Mouse (Mus musculus): ENCODE results near the gene Glrx5. TPM values are rescaled to one million over a fixed set of nuclear protein-coding genes. Genes with fewer than 3 reads are reported as not detected.

Glrx5 gene
- polyA plus RNA-seq, 1 experiment from 2014 or later: 653 TPM

DNA sequence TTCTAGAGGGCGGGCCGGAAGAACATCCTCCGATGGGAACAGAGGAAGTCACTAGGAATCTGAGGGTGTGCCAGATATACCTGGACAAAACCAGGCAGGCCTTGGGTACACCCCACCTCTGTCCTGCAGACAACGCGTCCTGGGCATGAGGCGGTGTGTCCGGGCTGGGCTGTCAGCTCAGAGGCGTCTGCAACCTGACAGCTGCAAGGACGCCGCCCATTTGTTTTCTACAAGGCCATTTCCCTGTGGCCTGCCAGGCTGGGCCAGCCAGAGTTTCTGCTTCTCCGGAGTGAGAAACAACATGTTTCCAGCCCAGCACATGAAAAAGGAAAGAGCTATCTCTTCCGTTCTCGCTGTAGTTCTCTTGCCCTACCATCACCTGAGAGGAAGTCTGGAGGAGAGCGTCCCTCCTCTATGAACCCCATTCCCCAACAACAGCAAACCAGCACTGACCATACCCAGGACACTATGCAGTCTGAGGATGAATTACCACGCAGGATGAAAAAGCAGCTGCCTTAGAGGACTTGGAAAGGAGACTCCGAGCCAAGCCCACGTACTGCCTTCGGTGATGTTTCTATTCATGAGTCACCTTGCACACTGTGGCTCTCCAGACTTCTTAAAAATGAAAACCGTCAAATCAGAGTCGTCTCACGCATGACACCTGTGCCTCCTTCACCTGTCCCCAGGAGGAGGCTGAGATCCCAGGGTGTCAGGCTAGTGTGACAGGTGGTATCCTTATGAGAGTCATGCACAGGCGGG lies 27.4 kb upstream of the Glrx5 start:
- ATAC-seq (ENCODE audit: low read depth): no peak
- Histone ChIP-seq H3K4me3 (replicated peaks) (no peak overlapping the region), H3K36me3 (no peaks in the 10 kb centered on the region), H3K9ac (peak overlapping the region; percentile 36; the same call in 1 of the 2 replicates), H3K27me3 (no peaks in the 10 kb centered on the region), H3K9me3 (replicated peaks) (no peaks in the 10 kb centered on the region), H3K4me1 (replicated peaks) (peaks cover 93% of the 10 kb centered on the region), H3K27ac (peak overlapping the region; percentile 41; the same call in 1 of the 2 replicates), H3K4me2 (no peak overlapping the region)
- no peak for DNase-seq
- 65% methylated on average over 22 of the region's 22 CpGs for WGBS (ENCODE audit: insufficient replicate concordance)

DNA sequence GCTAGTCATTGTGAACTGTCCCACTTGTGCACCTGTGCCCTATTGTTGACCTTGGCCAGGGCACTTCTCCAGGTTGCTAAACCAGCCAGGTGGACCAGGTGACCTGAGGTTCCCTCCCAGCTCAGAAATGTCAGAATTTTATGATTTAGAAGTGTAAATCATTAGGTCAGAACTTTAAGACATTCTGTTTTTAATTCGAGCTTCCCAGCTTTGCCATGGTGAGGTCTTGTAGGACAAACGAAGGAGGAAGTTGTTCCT lies 26.8 kb upstream of the Glrx5 start:
- Histone ChIP-seq H3K9ac (0 out of 2 replicates have a peak overlapping the region, but pooled peaks have one; percentile 36), H3K4me3 (replicated peaks) (no peak overlapping the region), H3K36me3 (no peaks in the 10 kb centered on the region), H3K27ac (peak overlapping the region; percentile 41; the same call in 1 of the 2 replicates), H3K27me3 (no peaks in the 10 kb centered on the region), H3K9me3 (replicated peaks) (no peaks in the 10 kb centered on the region), H3K4me2 (no peak overlapping the region), H3K4me1 (replicated peaks) (peaks cover 93% of the 10 kb centered on the region)
- 17% methylated on average over 2 of the region's 2 CpGs for WGBS (ENCODE audit: insufficient replicate concordance)
- no peak for ATAC-seq (ENCODE audit: low read depth)
- no peak for DNase-seq

DNA sequence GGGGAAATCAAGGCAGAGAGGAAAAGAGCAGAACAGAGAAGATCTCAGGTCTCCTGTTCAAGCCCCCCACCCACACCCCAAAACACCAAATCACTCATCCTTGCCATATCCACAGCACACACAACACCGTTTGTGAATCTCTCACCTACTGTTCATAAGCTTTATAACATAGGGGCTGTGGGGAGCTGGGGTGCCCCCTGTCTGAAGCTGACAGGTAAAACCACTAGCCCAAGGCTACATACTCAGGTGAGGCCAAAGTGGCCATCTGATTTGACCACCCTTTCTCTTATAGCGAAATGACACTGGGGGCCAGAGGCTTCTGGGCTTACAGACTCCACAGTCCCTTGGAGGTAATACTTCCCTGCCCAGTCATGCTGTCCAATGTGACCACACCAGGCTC lies 24.3 kb upstream of the Glrx5 start:
- H3K4me1 ChIP-seq (replicated peaks): peaks cover 93% of the 10 kb centered on the region
- H3K27me3 ChIP-seq: no peaks in the 10 kb centered on the region
- DNase-seq: no peak
- H3K27ac ChIP-seq: peak overlapping the region; percentile 96; the same call in 1 of the 2 replicates
- H3K4me3 ChIP-seq (replicated peaks): peak overlapping the region; percentile 84
- H3K9me3 ChIP-seq (replicated peaks): no peaks in the 10 kb centered on the region
- peak overlapping the region; percentile 95 for H3K4me2 ChIP-seq
- WGBS (ENCODE audit: insufficient replicate concordance): 57% methylated on average over 2 of the region's 2 CpGs
- ATAC-seq (ENCODE audit: low read depth): no peak
- H3K36me3 ChIP-seq: no peaks in the 10 kb centered on the region
- H3K9ac ChIP-seq: peak overlapping the region; percentile 84

DNA sequence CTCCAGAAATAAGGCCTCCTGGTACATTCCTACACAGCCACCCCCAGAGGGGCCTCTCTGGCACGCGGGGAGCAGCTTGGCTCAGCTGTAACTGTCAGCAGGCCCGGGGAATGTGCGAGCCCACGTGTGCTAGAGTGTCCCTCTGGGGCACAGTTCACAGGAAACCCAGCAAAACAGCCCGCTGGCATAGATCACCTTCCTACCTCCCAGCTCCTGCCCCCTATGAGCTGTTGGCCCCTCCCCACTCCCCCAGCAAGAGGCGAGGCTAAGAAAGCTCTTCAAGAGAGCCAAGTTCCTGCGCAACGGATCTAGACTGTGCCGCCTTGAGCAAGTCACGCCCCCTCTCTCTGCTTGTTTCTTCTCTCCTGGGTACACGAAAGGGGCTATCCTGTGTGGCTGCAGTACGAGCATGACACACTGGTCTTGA lies 23.7 kb upstream of the Glrx5 start:
- H3K9ac ChIP-seq: peak overlapping the region; percentile 84

DNA sequence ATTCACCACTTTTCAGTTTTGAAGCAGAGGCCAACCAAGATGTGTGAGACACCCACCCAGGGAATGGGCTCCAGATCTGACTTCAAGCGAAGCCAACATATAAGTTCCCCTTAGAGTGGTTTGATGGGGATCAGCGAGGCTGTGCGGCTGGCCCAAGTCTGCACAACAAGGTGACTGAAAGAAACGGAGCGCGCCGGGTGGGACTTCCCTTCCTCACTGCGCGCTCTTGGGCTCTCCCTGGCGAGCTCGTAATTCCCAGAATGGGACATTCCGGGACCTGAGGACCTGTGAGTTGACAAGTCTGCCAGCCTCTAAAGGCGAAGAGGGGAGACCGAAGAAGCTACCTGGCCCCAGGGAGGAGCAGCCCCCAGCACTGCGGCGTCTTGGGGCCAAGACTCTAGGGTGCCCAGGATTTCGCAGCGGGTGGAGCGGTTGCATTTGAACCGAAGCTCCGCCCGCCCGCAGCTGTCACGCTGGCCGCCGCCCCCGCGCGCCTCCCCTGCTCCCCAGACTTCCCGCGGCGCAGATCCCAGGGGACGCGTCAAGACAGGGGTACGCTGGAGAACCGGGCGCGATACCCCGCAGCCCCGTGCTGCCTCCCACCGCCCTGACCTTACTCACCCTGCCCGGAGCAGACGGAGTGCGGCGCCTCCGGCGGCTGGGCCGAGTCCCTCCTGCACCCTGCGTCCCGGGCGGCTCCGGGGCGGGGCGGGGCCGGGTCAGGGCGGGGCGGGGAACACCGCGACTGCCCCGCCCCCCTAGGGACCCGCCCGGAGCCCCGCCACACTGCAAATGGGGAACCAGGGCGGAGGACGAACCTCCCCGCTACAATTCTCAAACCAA lies 22.9 kb upstream of the Glrx5 start, which contains the start of gene Syne3:
TSS of gene Syne3 (minus strand) at position 440 of the 843 bp plus-strand sequence.
- Histone ChIP-seq H3K4me1 (replicated peaks) (peaks cover 92% of the 10 kb centered on the region), H3K36me3 (no peaks in the 10 kb centered on the region), H3K27me3 (no peaks in the 10 kb centered on the region), H3K9me3 (replicated peaks) (no peaks in the 10 kb centered on the region), H3K4me2 (peak within 1 kb of the TSS; percentile 95), H3K9ac (peak within 1 kb of the TSS; percentile 84), H3K27ac (peak within 1 kb of the TSS; percentile 96), H3K4me3 (replicated peaks) (peak within 1 kb of the TSS; percentile 84)
- ATAC-seq (ENCODE audit: low read depth) (peak; percentile 90), DNase-seq (peak; percentile 80)
- under 1% methylated on average over 60 of the region's 66 CpGs for WGBS (ENCODE audit: insufficient replicate concordance)

More for the DNA sequence above, 23.7 kb upstream of the Glrx5 start:
- WGBS (ENCODE audit: insufficient replicate concordance): 1% methylated on average over 13 of the region's 13 CpGs
- Histone ChIP-seq H3K4me1 (replicated peaks) (peaks cover 93% of the 10 kb centered on the region), H3K4me2 (peak overlapping the region; percentile 95), H3K4me3 (replicated peaks) (peak overlapping the region; percentile 84), H3K27me3 (no peaks in the 10 kb centered on the region), H3K9me3 (replicated peaks) (no peaks in the 10 kb centered on the region), H3K27ac (peak overlapping the region; percentile 96), H3K36me3 (no peaks in the 10 kb centered on the region)
- ATAC-seq (ENCODE audit: low read depth) (peak; percentile 24), DNase-seq (peak; percentile 52)

DNA sequence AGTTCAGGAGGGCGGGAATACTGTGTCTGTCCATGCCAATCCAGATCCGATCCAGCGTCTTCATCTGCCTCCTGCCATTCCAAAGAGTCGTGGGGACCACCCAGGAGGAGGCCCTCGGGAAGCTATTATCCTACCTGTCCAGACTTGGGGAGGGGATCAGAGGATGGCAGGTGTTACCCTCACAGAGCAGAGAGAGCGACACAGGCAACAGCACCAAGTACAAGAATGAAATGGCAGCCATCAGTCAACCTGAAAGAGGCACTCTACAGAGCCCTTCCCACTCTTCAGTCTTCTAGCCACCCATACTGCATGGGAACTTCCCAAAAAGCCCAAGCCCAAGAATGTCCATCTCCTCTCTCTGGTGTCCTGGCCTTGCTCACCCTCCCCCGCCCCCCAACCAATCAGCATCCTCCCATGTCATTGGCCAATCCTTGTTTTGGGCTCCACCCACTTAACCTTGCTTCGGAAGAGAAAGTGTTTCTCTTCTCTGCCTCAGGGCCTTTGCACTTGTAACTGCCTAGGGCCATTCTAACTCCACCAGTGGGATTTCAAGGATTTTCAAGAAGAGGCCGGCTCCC lies 22.2 kb upstream of the Glrx5 start:
- DNase-seq: peak; percentile 50
- 7% methylated on average over 9 of the region's 9 CpGs for WGBS (ENCODE audit: insufficient replicate concordance)
- peaks cover 91% of the 10 kb centered on the region for H3K4me1 ChIP-seq (replicated peaks)

DNA sequence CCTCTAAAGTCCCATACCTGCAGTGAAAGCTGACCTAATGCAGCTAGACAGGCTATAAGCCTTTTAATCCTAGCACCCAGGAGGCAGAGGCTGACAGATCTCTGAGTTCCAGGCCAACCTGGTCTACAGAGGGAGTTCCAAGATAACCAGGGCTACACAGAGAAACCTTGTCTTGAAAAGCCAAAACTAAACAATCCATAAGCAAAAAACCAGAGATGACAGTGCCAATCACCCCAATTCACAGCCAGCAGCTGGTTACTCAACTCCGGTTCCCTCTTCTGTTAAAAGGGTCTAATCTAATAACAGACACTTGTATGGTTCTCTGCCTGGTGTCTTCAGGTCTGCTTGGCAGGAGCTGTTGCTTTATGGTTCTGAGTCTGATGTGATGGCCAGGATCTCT lies 20.9 kb upstream of the Glrx5 start:
- Histone ChIP-seq H3K4me1 (replicated peaks) (peaks cover 91% of the 10 kb centered on the region), H3K27ac (peak overlapping the region; percentile 96), H3K9ac (peak overlapping the region; percentile 84)

More for the DNA sequence above, 22.2 kb upstream of the Glrx5 start:
- ATAC-seq (ENCODE audit: low read depth): peak; percentile 54
- Histone ChIP-seq H3K9me3 (replicated peaks) (no peaks in the 10 kb centered on the region), H3K36me3 (no peaks in the 10 kb centered on the region), H3K4me3 (replicated peaks) (peak overlapping the region; percentile 84), H3K27ac (peak overlapping the region; percentile 96), H3K27me3 (no peaks in the 10 kb centered on the region), H3K9ac (peak overlapping the region; percentile 84), H3K4me2 (peak overlapping the region; percentile 95)

DNA sequence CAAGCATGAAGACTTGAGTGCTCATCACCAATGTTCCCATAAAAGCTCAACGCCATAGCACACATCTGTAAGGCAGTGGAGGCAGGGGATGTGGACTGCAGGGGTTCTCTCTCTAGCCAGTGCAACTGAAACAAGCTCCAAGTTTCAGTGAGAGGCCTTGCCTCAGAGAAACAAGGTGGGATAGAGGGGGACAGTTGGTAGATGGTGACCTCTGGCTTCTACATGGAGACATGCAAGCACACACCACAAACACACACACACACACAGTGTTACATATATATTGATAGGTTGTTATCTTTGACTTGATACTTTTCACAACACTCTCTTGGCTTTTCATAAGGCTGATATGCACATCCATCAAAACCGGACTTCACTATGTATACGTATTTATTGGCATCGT lies 20.2 kb upstream of the Glrx5 start:
- Histone ChIP-seq H3K4me2 (no peak overlapping the region), H3K36me3 (no peaks in the 10 kb centered on the region), H3K9me3 (replicated peaks) (no peaks in the 10 kb centered on the region), H3K9ac (0 out of 2 replicates have a peak overlapping the region, but pooled peaks have one; percentile 84), H3K27ac (peak overlapping the region; percentile 96), H3K4me1 (replicated peaks) (peaks cover 91% of the 10 kb centered on the region), H3K4me3 (replicated peaks) (no peak overlapping the region), H3K27me3 (no peaks in the 10 kb centered on the region)
- WGBS (ENCODE audit: insufficient replicate concordance): 51% methylated on average over 4 of the region's 4 CpGs
- ATAC-seq (ENCODE audit: low read depth) (no peak), DNase-seq (no peak)

More for the DNA sequence above, 20.9 kb upstream of the Glrx5 start:
- Histone ChIP-seq H3K36me3 (no peaks in the 10 kb centered on the region), H3K9me3 (replicated peaks) (no peaks in the 10 kb centered on the region), H3K27me3 (no peaks in the 10 kb centered on the region), H3K4me2 (peak overlapping the region; percentile 95), H3K4me3 (replicated peaks) (no peak overlapping the region)
- WGBS (ENCODE audit: insufficient replicate concordance): 26% methylated on average over 1 of the region's 1 CpGs
- no peak for ATAC-seq (ENCODE audit: low read depth)
- peak; percentile 46 for DNase-seq

DNA sequence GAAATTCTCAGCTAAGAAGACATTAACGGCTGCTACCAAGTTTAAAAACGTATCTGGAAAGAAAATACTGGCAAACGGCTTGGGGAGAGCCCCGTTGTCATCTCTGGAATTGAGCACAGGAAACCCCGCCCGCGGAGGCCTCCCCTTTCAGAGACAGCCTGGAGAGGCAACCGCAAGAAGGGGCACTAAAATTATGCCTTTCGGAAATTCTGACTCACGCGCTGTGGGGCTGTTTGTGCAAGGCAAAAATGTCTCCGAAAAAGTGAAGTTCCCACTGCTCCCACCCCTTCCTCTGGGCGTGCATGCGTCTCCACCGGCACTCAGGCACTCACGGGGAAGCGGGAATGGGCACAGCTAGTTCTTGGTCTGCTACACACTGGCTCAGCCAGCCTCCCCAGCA lies 19.4 kb upstream of the Glrx5 start:
- Histone ChIP-seq H3K4me2 (peak overlapping the region; percentile 56), H3K36me3 (no peaks in the 10 kb centered on the region), H3K27me3 (no peaks in the 10 kb centered on the region), H3K9ac (peak overlapping the region; percentile 60), H3K4me1 (replicated peaks) (peaks cover 93% of the 10 kb centered on the region), H3K27ac (peak overlapping the region; percentile 96), H3K9me3 (replicated peaks) (no peaks in the 10 kb centered on the region), H3K4me3 (replicated peaks) (peak overlapping the region; percentile 25)
- 6% methylated on average over 17 of the region's 17 CpGs for WGBS (ENCODE audit: insufficient replicate concordance)
- ATAC-seq (ENCODE audit: low read depth) (no peak), DNase-seq (peak; percentile 41)

DNA sequence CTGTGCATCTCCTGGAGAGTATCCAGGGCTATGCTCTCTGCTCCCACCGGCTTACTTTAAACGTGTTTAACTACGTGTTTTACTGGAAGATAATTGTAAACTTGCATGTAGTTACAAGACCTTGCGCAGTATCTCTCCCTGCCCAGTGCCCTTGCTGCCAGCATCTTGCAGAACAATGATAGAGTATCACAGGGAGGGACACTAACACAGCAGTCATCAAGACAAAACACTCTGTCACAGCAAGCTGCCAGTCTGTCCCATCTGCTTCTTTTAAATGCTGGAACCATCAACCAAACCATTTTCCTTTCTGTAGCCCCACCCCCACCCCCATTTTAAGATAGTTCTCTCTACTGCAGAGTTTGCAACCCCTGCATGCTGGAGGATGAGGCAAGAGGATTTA lies 16.3 kb upstream of the Glrx5 start:
- 17% methylated on average over 4 of the region's 4 CpGs for WGBS (ENCODE audit: insufficient replicate concordance)
- H3K4me2 ChIP-seq: peak overlapping the region; percentile 39
- peak overlapping the region; percentile 49 for H3K9ac ChIP-seq
- H3K4me1 ChIP-seq (replicated peaks): peaks cover 97% of the 10 kb centered on the region
- peak; percentile 67 for ATAC-seq (ENCODE audit: low read depth)
- no peak overlapping the region for H3K4me3 ChIP-seq (replicated peaks)
- DNase-seq: peak; percentile 53
- H3K27me3 ChIP-seq: no peaks in the 10 kb centered on the region
- H3K27ac ChIP-seq: peak overlapping the region; percentile 89
- H3K9me3 ChIP-seq (replicated peaks): no peaks in the 10 kb centered on the region
- no peaks in the 10 kb centered on the region for H3K36me3 ChIP-seq

DNA sequence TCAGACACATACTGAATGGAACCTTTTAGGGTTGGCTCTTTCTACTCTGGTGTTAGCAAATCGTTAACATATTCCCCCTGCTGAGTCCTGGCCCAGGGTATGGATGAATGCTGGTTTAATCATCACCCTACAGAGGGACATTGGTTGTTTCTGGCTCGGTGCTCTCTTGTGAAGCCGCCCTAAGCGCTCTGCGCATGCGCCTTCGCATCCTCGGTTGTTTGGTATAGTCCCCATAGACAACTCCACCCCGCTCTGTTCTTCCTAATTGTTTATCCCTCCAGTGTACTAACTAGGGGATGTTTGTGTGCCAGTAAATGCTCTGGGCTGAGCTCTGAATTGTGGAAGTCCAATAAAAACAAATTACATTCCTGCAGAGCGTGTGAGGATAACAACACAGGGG lies 15.8 kb upstream of the Glrx5 start:
- no peaks in the 10 kb centered on the region for H3K27me3 ChIP-seq
- 79% methylated on average over 10 of the region's 10 CpGs for WGBS (ENCODE audit: insufficient replicate concordance)
- H3K4me3 ChIP-seq (replicated peaks): no peak overlapping the region
- DNase-seq: no peak
- H3K27ac ChIP-seq: peak overlapping the region; percentile 89
- H3K4me1 ChIP-seq (replicated peaks): peaks cover 97% of the 10 kb centered on the region
- H3K4me2 ChIP-seq: peak overlapping the region; percentile 39
- no peak for ATAC-seq (ENCODE audit: low read depth)
- no peaks in the 10 kb centered on the region for H3K9me3 ChIP-seq (replicated peaks)
- H3K9ac ChIP-seq: peak overlapping the region; percentile 49
- no peaks in the 10 kb centered on the region for H3K36me3 ChIP-seq

All from liver, embryonic 13.5 days (tissue).